Mouse (Mus musculus): ENCODE data around the gene Megf8. TPM values are rescaled to one million over a fixed set of nuclear protein-coding genes. Genes with fewer than 3 reads are reported as not detected.

Gene Megf8
- polyA plus RNA-seq, 1 experiment from 2014 or later: 6.2 TPM

DNA sequence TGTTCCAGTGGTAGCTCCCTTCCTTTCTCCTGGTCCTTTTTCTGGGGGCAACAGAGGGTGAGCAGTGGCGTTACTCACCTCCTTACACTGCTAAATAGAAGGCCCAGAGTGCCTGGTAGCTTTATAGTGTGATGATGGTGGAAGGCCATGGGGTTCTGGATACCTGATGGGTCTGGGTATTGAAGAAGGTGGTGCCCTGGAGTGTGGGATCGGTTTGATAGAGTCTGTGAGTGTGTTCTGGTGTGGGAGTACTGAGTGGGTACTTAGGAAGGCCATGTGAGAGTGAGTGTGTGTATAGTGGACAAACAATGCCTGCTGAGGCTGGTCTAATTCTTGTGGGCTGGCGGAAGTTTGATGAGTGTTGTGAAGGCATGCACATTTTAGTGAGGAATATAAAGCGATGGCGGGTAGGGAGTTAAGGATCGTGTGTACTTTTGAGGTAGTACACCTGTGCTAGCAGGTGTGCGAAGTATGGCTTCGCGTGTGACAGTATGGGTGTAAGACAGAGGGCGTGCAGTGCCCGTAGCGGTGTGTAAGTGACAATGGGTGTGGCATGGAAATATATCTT is 35.7 kb upstream of the Megf8 start:
- Histone ChIP-seq H3K36me3 (peaks cover 16% of the 10 kb centered on the region), H3K4me2 (peak overlapping the region; percentile 80), H3K27ac (peak overlapping the region; percentile 98), H3K9me3 (replicated peaks) (no peaks in the 10 kb centered on the region), H3K4me1 (replicated peaks) (peaks cover 67% of the 10 kb centered on the region), H3K4me3 (peak overlapping the region; percentile 83), H3K27me3 (no peaks in the 10 kb centered on the region), H3K9ac (peak overlapping the region; percentile 66)
- WGBS: 18% methylated on average over 12 of the region's 12 CpGs
- ATAC-seq (replicated peaks; ENCODE audit: insufficient number of reproducible peaks, insufficient read depth, low FRiP score, low read depth): no peak

DNA sequence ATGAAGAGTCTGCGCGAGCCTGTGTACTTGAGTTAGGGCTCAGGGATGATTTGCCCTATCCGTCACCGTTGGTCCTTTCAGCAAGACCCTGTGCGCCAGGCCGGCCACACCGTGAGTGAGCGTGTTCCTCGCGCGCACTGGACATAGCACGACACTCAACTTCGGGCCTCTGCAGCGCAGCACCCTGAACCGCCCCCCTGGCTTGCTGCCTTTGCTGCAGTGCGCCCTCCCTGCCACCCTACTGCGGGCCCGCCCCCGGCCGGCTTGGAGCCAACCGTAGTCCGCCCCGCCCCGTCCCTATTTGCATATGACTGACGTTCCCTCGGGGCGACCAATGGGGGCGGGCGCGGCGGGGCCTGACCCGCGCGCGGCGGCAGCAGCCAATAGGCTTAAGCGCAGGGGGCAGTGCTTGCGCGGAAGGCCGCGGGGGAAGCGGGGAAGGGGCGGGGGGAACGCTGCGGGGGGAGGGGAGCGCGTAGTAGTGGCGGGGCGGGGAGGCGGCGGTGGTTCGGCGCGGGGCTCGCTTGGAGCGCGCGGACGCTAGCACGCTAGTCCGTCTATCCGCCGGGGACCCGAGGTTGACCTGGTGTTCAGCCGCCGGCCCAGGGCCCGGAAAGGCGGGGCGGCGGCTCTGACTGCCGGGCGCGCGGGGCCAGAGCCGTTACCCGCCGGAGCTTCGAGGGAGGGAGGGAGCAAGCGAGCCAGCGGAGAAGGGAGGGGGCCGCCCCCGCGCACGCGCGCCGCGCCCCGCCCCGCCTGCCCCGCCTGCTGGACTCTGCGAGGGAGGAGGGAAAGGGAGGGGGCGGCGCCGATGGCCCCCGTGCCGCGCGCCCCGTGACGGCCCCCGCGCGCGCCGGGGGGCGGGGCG is 35.0 kb upstream of the Megf8 start:
- Histone ChIP-seq H3K4me1 (replicated peaks) (peaks cover 59% of the 10 kb centered on the region), H3K9me3 (replicated peaks) (no peaks in the 10 kb centered on the region), H3K4me3 (peak overlapping the region; percentile 83), H3K27ac (peak overlapping the region; percentile 98), H3K4me2 (peak overlapping the region; percentile 80), H3K27me3 (no peaks in the 10 kb centered on the region), H3K9ac (peak overlapping the region; percentile 88), H3K36me3 (peaks cover 23% of the 10 kb centered on the region)
- under 1% methylated on average over 59 of the region's 108 CpGs for WGBS
- peak; percentile 78 for ATAC-seq (replicated peaks; ENCODE audit: insufficient number of reproducible peaks, insufficient read depth, low FRiP score, low read depth)

GRCm38 (mm10) chr7:25282731-25283211 is 34.2 kb upstream of the Megf8 start:
- Histone ChIP-seq H3K9ac (peak overlapping the region; percentile 88), H3K4me3 (peak overlapping the region; percentile 83), H3K36me3 (peaks cover 31% of the 10 kb centered on the region), H3K27me3 (no peaks in the 10 kb centered on the region), H3K4me2 (peak overlapping the region; percentile 80), H3K9me3 (replicated peaks) (no peaks in the 10 kb centered on the region), H3K4me1 (replicated peaks) (peaks cover 51% of the 10 kb centered on the region), H3K27ac (peak overlapping the region; percentile 98)
- no peak for ATAC-seq (replicated peaks; ENCODE audit: insufficient number of reproducible peaks, insufficient read depth, low FRiP score, low read depth)
- WGBS: 1% methylated on average over 28 of the region's 36 CpGs

- peaks cover 39% of the 10 kb centered on the region for H3K36me3 ChIP-seq
- peak overlapping the region; percentile 98 for H3K27ac ChIP-seq
- no peak for ATAC-seq (replicated peaks; ENCODE audit: insufficient number of reproducible peaks, insufficient read depth, low FRiP score, low read depth)
- WGBS: 4% methylated on average over 5 of the region's 5 CpGs
- H3K9me3 ChIP-seq (replicated peaks): no peaks in the 10 kb centered on the region
- peak overlapping the region; percentile 80 for H3K4me2 ChIP-seq
- peak overlapping the region; percentile 88 for H3K9ac ChIP-seq
- H3K27me3 ChIP-seq: no peaks in the 10 kb centered on the region
- H3K4me1 ChIP-seq (replicated peaks): peaks cover 49% of the 10 kb centered on the region
- H3K4me3 ChIP-seq: peak overlapping the region; percentile 83
Measured at GRCm38 (mm10) chr7:25283637-25284036, 33.3 kb upstream of the Megf8 start.

DNA sequence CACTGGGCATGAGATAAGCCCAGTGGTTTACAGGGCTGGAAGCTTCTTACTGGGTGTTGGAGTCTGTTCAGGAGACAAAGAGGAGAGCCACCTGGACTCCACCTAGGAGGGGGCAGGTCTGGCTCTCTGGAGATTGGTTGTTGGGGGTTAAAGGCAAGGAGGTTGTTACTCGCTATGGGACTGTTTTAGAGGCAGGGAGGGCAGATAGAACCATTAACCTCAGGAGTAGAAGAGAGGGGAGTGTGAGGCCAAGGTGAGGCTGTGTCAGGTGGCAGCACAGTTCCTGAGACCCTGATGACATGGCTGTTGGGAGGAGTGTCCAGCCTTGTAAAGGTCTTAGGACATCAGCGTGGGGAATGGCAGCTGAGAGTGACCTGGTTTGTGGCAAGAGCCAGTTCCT is 32.8 kb upstream of the Megf8 start:
- Histone ChIP-seq H3K27ac (peak overlapping the region; percentile 98), H3K27me3 (no peaks in the 10 kb centered on the region), H3K36me3 (peaks cover 45% of the 10 kb centered on the region), H3K9me3 (replicated peaks) (no peaks in the 10 kb centered on the region), H3K4me1 (replicated peaks) (peaks cover 49% of the 10 kb centered on the region), H3K4me3 (peak overlapping the region; percentile 83), H3K4me2 (peak overlapping the region; percentile 80), H3K9ac (peak overlapping the region; percentile 88)
- ATAC-seq (replicated peaks; ENCODE audit: insufficient number of reproducible peaks, insufficient read depth, low FRiP score, low read depth): no peak
- 54% methylated on average over 2 of the region's 2 CpGs for WGBS

DNA sequence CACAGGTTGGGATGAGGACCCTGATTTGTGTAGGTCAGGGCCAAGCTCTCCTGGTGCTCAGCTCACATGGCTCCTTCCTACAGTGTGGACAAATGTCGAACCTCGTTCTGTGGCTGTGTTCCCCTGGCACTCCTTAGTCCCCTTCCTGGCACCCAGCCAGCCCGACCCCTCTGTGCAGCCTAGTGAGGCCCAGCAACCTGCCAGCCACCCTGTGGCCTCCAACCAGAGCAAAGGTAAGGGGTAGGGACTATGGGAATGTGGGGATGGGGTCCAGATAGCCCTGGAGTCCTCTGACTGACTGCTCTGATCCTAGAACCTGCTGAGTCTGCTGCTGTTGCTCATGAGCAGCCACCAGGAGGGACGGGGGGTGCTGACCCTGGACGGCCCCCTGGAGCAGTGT is 32.2 kb upstream of the Megf8 start:
- peak overlapping the region; percentile 80 for H3K4me2 ChIP-seq

GRCm38 (mm10) chr7:25285511-25286238 is 31.3 kb upstream of the Megf8 start:
- 89% methylated on average over 20 of the region's 20 CpGs for WGBS
- H3K9ac ChIP-seq: no peak overlapping the region
- H3K27me3 ChIP-seq: no peaks in the 10 kb centered on the region
- ATAC-seq (replicated peaks; ENCODE audit: insufficient number of reproducible peaks, insufficient read depth, low FRiP score, low read depth): no peak
- H3K4me1 ChIP-seq (replicated peaks): peaks cover 40% of the 10 kb centered on the region
- H3K4me2 ChIP-seq: no peak overlapping the region
- peaks cover 60% of the 10 kb centered on the region for H3K36me3 ChIP-seq
- H3K27ac ChIP-seq: no peak overlapping the region
- no peak overlapping the region for H3K4me3 ChIP-seq
- H3K9me3 ChIP-seq (replicated peaks): no peaks in the 10 kb centered on the region

More for the DNA sequence above, 32.2 kb upstream of the Megf8 start:
- Histone ChIP-seq H3K36me3 (peaks cover 51% of the 10 kb centered on the region), H3K27ac (0 out of 2 replicates have a peak overlapping the region, but pooled peaks have one; percentile 19), H3K9ac (peak overlapping the region; percentile 88; the same call in 1 of the 2 replicates), H3K9me3 (replicated peaks) (no peaks in the 10 kb centered on the region), H3K4me1 (replicated peaks) (peaks cover 46% of the 10 kb centered on the region), H3K27me3 (no peaks in the 10 kb centered on the region), H3K4me3 (0 out of 2 replicates have a peak overlapping the region, but pooled peaks have one; percentile 83)
- no peak for ATAC-seq (replicated peaks; ENCODE audit: insufficient number of reproducible peaks, insufficient read depth, low FRiP score, low read depth)
- 60% methylated on average over 5 of the region's 5 CpGs for WGBS

DNA sequence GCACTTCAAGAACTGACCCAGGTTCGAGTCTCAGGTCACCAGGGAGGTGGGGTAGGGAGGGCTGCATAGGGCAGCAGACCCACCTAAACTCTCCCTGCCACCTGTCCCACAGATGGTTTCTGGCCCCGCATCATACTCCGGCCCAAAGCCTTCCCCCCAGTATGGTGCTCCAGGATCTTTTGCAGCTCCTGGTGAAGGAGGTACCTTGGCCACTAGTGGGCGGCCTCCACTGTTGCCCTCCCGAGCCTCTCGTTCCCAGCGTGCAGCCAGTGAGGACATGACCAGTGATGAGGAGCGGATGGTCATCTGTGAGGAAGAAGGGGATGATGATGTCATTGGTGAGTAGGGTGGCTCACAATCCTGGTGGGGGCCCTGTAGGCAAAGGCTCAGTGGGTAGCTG is 30.0 kb upstream of the Megf8 start:
- Histone ChIP-seq H3K4me1 (replicated peaks) (peaks cover 36% of the 10 kb centered on the region), H3K36me3 (peaks cover 73% of the 10 kb centered on the region), H3K4me3 (no peak overlapping the region), H3K9ac (no peak overlapping the region), H3K27me3 (no peaks in the 10 kb centered on the region), H3K27ac (no peak overlapping the region), H3K9me3 (replicated peaks) (no peaks in the 10 kb centered on the region), H3K4me2 (no peak overlapping the region)
- WGBS: 80% methylated on average over 8 of the region's 8 CpGs
- ATAC-seq (replicated peaks; ENCODE audit: insufficient number of reproducible peaks, insufficient read depth, low FRiP score, low read depth): no peak

GRCm38 (mm10) chr7:25288011-25288410 is 29.0 kb upstream of the Megf8 start:
- 86% methylated on average over 12 of the region's 12 CpGs for WGBS
- peaks cover 37% of the 10 kb centered on the region for H3K4me1 ChIP-seq (replicated peaks)
- H3K4me3 ChIP-seq: no peak overlapping the region
- H3K27ac ChIP-seq: no peak overlapping the region
- H3K9me3 ChIP-seq (replicated peaks): no peaks in the 10 kb centered on the region
- no peak for ATAC-seq (replicated peaks; ENCODE audit: insufficient number of reproducible peaks, insufficient read depth, low FRiP score, low read depth)
- H3K9ac ChIP-seq: no peak overlapping the region
- no peak overlapping the region for H3K4me2 ChIP-seq
- no peaks in the 10 kb centered on the region for H3K27me3 ChIP-seq
- peaks cover 83% of the 10 kb centered on the region for H3K36me3 ChIP-seq

DNA sequence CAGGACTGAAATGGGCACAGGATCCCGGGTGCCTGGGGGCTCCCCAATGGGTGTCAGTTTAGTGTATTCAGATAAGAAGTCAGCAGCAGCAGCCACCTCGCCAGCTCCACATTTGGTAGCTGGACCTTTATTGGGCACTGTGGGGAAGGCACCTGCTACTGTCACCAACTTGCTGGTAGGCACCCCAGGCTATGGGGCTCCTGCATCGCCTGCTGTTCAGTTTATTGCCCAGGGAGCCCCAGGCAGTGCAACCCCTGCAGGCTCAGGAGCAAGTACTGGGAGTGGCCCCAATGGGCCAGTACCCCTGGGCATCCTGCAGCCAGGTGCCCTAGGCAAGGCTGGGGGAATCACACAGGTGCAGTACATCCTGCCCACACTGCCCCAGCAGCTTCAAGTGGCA is 28.2 kb upstream of the Megf8 start:
- Histone ChIP-seq H3K4me3 (no peak overlapping the region), H3K9me3 (replicated peaks) (no peaks in the 10 kb centered on the region), H3K36me3 (peaks cover 90% of the 10 kb centered on the region), H3K4me2 (no peak overlapping the region), H3K27me3 (no peaks in the 10 kb centered on the region), H3K4me1 (replicated peaks) (peaks cover 36% of the 10 kb centered on the region), H3K27ac (no peak overlapping the region), H3K9ac (no peak overlapping the region)
- WGBS: 87% methylated on average over 3 of the region's 3 CpGs
- ATAC-seq (replicated peaks; ENCODE audit: insufficient number of reproducible peaks, insufficient read depth, low FRiP score, low read depth): no peak

DNA sequence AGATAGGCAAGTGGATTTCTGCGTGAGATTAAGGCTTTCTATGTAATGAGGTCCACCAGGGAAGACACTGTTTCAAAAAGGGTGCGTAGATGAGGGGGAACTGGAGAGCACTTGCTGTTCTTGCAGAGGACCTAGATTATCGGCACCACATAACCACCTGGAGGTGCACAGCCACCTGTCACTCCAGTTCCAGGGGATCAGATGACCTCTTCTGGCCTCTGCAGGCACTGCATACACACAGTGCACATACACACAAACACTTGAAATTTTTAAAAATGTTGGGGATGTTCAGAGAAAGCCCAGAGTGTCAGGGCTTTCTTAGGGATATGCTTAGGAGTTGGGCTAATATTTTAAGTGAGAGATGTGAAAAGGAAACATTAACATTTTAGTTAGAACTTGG is 27.0 kb upstream of the Megf8 start:
- no peaks in the 10 kb centered on the region for H3K27me3 ChIP-seq
- H3K9me3 ChIP-seq (replicated peaks): no peaks in the 10 kb centered on the region
- H3K4me2 ChIP-seq: no peak overlapping the region
- H3K4me3 ChIP-seq: no peak overlapping the region
- H3K4me1 ChIP-seq (replicated peaks): peaks cover 24% of the 10 kb centered on the region
- no peak overlapping the region for H3K9ac ChIP-seq
- 97% methylated on average over 3 of the region's 3 CpGs for WGBS
- ATAC-seq (replicated peaks; ENCODE audit: insufficient number of reproducible peaks, insufficient read depth, low FRiP score, low read depth): no peak
- H3K27ac ChIP-seq: no peak overlapping the region
- peaks cover 98% of the 10 kb centered on the region for H3K36me3 ChIP-seq
